Mouse (Mus musculus): ENCODE results near the gene Mcat. TPM values are rescaled to one million over a fixed set of nuclear protein-coding genes. Genes with fewer than 3 reads are reported as not detected.

The Mcat gene
- total and polyA plus RNA-seq, 3 experiments = 28.4 to 41.6 (median 41.2) TPM

GRCm38 (mm10) chr15:83594513-83595363 is 31.2 kb upstream of the Mcat start, which contains the start of gene Ttll12:
Ttll12 (minus strand) TSS chr15:83595157.
- Histone ChIP-seq H3K4me1 (ENCODE audit: control insufficient read depth in 1 of 2, insufficient read depth in 2 of 2) (peaks cover 6 to 23% of the 10 kb centered on the region in 2 experiments; a peak in 3 of 4 replicates), H3K79me2 (replicated peaks; ENCODE audit: control insufficient read depth, extremely low read depth, insufficient read depth, poor library complexity, severe bottlenecking) (peaks cover 13% of the 10 kb centered on the region), H3K4me2 (ENCODE audit: insufficient read depth, low read depth, poor library complexity, severe bottlenecking) (peak within 1 kb of the TSS; percentile 73), H3K9ac (ENCODE audit: insufficient read depth, low read depth) (peak within 1 kb of the TSS; percentile 74), H3K36me3 (replicated peaks in 1 of 2; ENCODE audit: control insufficient read depth in 1 of 2, insufficient read depth in 1 of 2, low read length in 1 of 2) (peaks cover 0 to 33% of the 10 kb centered on the region in 2 experiments), H3K4me3 (replicated peaks in 1 of 3; ENCODE audit: low read depth in 2 of 3, low read length in 2 of 3, poor library complexity in 1 of 3) (peak within 1 kb of the TSS; percentile 87 to 94 (median 88)), H3K27ac (ENCODE audit: insufficient read depth, low read depth) (no peak within 1 kb of the TSS), H3K27me3 (replicated peaks) (no peaks in the 10 kb centered on the region), H3K9me3 (replicated peaks; ENCODE audit: low read length) (no peaks in the 10 kb centered on the region)
- peak; percentile 69; the same call in 1 of the 2 replicates for TF ChIP-seq UBTF (IDR thresholded peaks at IDR 0.05; ENCODE audit: low read depth, low read length)
- TF ChIP-seq GABPA (IDR thresholded peaks at IDR 0.05; ENCODE audit: insufficient replicate concordance, low read depth, low read length) = no peak
- TF ChIP-seq MAX (IDR thresholded peaks at IDR 0.05; ENCODE audit: low read length) = 0 out of 2 replicates have a peak, but pooled peaks have one; percentile 6
- TF ChIP-seq CHD1 (IDR thresholded peaks at IDR 0.05; ENCODE audit: low read depth, low read length) = no peak
- TF ChIP-seq IRF4 (IDR thresholded peaks at IDR 0.05; ENCODE audit: low read depth, low read length) = peak; percentile 65
- TF ChIP-seq NRF1 (IDR thresholded peaks at IDR 0.05; ENCODE audit: low read depth, low read length) = peak; percentile 94
- TF ChIP-seq ELF1 (IDR thresholded peaks at IDR 0.05; ENCODE audit: low read depth, low read length) = peak; percentile 18; the same call in 1 of the 2 replicates
- TF ChIP-seq NELFE (IDR thresholded peaks at IDR 0.05; ENCODE audit: low read depth, low read length) = peak; percentile 75
- TF ChIP-seq ZMIZ1 (IDR thresholded peaks at IDR 0.05; ENCODE audit: low read depth, low read length) = peak; percentile 67; the same call in 1 of the 2 replicates
- TF ChIP-seq TCF12 (IDR thresholded peaks at IDR 0.05; ENCODE audit: low read depth, low read length) = peak; percentile 81
- TF ChIP-seq MXI1 (IDR thresholded peaks at IDR 0.05; ENCODE audit: low read depth, low read length) = peak; percentile 78
- TF ChIP-seq TBP (conservative IDR thresholded peaks at IDR 0.05; ENCODE audit: low read depth, low read length) = peak; percentile 80
- no peak for TF ChIP-seq ETS1 (conservative IDR thresholded peaks at IDR 0.05; ENCODE audit: low read depth, low read length)
- peak; percentile 89 for TF ChIP-seq POLR2A (IDR thresholded peaks at IDR 0.05; ENCODE audit: low read depth, low read length)
- no peak for TF ChIP-seq USF2 (conservative IDR thresholded peaks at IDR 0.05; ENCODE audit: low read depth, low read length)
- TF ChIP-seq ZC3H11A (IDR thresholded peaks at IDR 0.05; ENCODE audit: low read depth, low read length) = no peak
- TF ChIP-seq SIN3A (IDR thresholded peaks at IDR 0.05; ENCODE audit: low read length) = peak; percentile 83
- 0 out of 2 replicates have a peak, but pooled peaks have one; percentile 11 for TF ChIP-seq KAT2A (IDR thresholded peaks at IDR 0.05; ENCODE audit: insufficient replicate concordance, low read length)
- 0 out of 2 replicates have a peak, but pooled peaks have one; percentile 46 for TF ChIP-seq RCOR1 (conservative IDR thresholded peaks at IDR 0.05; ENCODE audit: low read depth, low read length)
- in situ Hi-C loops (cut with MboI; ENCODE audit: low pct_ligation_motif_present, low pct_unique_long_range_greater_than_20kb, low sequenced_read_pairs) = no loop called here
- DNase-seq (ENCODE audit: extremely low read depth) = peak; percentile 96
- dilution Hi-C loops (cut with MboI; ENCODE audit: extremely low pct_ligation_motif_present, extremely low pct_unique_long_range_greater_than_20kb, low sequenced_read_pairs) = no loop called here
